Mouse (Mus musculus) right cerebral cortex, postnatal 10 days (tissue): ENCODE results near the gene Gm42372.
"Not testable (repeated sequence)": the region's sequence is repeated elsewhere in the genome, so short reads cannot be mapped to it uniquely, and the experiment has no call there.

Source experiments
- DNase-seq, 2 experiments: peaks; one replicate each; pipeline ENCODE4 v3.0.0; 2021; ENCODE audit warnings: low spot score in 2 of 2

Gm42372 gene

DNA sequence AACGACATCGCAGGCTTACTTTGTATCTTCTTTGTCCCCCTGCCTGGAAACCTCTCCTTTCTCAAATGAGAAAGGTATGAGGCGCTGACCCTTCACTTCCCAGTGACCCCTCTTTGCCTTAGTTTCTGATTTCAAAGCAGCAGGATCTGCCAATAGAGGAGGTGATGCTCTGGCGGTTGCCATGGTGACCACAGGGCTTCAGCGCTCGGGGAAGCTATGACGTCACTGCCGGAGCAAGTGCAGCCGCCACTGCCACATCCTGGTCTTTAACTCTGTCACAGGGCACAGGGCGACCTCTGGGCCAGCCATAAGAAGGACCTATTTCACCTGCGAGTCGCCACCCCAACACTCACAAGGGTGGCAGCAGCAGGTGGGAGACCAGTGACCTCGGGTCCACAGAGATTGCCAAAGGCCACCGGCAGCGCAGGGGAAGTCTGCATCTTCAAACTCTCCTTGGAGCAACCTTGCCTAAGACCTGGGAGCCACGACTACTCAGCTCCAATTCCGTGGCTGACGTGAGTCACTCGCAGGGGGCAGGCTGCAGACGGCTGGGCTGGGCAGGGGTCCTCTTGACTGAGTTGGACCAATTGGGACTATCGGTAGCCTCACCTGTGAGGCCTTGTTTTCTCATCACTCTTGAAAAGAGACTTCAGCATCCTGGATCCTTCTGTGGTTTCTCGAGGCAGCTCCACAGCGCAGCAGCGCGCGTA lies at the start of gene Gm42372:
Gene Gm42372, plus strand, starts transcription at position 228 of the 710 bp plus-strand sequence.
- DNase-seq, result peak; percentile 95 to 96

GRCm38 (mm10) chr7:16937312-16937711 lies 45.6 kb upstream of the Gm42372 start:
- peak; percentile 41 to 46 for DNase-seq

GRCm38 (mm10) chr7:16938117-16938791 lies 44.6 kb upstream of the Gm42372 start:
- DNase-seq, result peak; percentile 86 to 91

DNA sequence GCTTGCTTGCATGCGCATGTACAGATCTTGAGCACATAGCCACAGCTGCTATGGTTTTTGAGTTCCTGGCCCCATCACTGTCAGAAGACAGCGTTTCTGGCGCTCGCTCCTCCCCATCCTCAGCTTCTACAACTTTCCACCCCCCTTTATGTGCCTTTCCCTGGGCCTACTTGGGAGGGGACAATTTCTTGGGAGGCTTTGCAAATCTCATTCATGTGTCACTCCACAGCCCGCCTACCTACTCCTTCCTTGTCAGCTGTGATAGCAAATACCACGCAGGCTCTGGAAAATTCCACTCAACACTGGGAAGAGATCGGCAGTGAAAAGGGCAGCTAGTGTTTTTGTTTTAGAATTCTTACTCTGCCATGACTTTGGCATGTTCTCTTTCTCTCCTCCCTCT lies 42.6 kb upstream of the Gm42372 start:
- peak in 1 of 2 experiments; percentile 77 for DNase-seq

GRCm38 (mm10) chr7:16942861-16943260 lies 40.0 kb upstream of the Gm42372 start:
- DNase-seq, result no peak

GRCm38 (mm10) chr7:16944061-16944807 lies 38.7 kb upstream of the Gm42372 start, which contains the start of gene Pnmal2:
TSS of gene Pnmal2 (plus strand) at chr7:16944682.
- peak; percentile 95 for DNase-seq

- no peak for DNase-seq
Measured at GRCm38 (mm10) chr7:16944808-16945315, 38.0 kb upstream of the Gm42372 start.

GRCm38 (mm10) chr7:16945419-16945818 lies 37.5 kb upstream of the Gm42372 start:
- no peak for DNase-seq

DNA sequence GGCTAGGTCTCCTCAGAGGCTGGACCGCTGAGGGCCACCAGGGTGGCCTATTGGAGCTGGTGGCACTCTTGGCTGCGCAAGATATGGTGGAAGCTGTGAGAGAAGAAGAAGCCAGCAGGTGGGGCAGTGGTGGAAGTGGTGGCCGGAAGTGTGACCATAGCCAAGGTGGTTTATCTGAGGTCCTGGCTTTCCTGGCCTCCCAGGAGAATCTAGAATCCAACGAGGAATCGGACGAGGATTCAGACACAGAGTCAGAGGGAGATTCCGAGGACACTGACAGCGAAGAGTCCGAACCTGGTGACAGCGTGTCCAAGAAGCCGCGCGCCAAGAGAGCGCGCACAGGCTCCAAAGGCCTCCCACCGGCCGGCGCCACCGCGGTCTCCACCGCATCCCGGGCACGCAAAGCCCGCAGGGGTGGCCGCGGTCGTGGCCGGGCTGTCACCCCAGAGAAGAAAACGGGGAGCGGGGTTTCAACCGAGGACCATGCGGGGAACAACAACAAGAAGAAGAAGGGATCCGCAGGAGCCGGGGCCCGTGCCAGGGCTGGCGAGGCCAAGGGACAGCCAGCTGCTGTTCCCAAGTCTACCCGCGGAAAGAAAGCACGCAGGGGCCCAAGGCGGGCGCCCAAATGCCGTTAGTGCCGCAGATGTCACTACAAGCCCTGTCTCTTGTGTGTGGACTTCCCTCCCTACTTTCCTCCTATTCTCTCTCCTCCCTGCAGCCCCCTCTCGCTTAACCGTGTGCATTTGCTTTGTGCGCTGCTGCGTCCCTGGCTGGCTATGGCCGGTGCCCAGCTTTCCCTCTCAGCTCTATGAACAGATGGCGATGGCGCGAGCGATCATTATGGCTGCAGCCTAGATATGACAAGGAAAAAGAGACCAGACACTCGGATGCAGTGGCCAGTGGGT lies 36.2 kb upstream of the Gm42372 start:
- peak; percentile 64 to 70 for DNase-seq

DNA sequence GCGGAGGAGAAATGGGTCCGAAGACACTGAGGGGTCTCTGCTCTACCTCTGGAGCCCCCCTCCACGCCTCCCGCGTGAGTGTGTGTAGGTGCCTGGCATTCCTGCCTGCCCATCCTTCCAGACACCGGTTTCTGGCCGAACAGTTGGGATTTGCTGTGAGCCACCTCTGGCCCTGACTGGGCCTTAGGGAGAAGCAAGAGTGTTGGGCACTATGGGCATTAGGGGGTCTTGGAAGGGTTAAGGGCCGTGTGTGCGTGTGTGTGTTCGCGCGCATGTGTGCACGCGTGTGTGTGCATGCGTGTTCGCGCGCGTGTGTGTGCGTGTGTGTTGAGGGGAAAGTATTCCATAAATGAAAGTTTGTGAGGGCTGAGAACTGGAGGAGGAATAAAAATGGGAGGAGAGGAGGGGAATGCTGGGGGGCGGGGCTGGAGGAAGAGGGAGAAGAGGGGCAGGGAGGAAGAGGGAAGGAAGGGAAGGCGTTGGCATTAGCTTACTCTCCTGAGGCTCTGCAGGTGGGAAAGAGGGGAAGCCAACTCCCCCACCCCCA lies 35.5 kb upstream of the Gm42372 start:
- DNase-seq, result peak in 1 of 2 experiments; percentile 76

GRCm38 (mm10) chr7:16947959-16948361 lies 34.9 kb upstream of the Gm42372 start:
- DNase-seq, result peak; percentile 69 to 73

DNA sequence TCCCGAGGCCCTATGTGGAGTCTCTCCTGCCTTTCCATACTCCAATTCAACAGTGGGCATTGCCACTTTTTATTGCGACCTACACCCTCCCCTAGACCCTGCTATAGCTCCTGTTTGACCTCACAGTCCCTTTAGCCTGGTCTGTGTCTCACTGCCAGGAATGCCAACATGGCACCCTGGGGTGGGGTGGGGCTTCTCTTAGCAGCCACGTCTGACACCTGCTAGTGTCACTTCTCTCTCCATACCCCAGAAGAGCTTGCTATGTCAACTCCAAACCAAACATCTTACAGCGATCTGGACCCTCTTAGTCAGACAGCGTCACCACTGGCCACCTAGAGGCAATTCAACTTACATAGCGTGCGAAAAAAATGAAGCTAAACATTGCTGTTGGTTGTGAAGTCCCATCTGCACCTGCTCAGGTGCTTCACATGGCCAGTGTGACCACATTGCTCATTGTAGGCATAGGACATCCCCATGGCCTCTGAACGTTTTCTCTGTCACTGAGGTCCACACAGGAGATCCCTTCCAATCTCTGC lies 33.9 kb upstream of the Gm42372 start:
- DNase-seq, result no peak

GRCm38 (mm10) chr7:16949908-16950841 lies 32.7 kb upstream of the Gm42372 start:
- DNase-seq, result peak; percentile 88 to 91

DNA sequence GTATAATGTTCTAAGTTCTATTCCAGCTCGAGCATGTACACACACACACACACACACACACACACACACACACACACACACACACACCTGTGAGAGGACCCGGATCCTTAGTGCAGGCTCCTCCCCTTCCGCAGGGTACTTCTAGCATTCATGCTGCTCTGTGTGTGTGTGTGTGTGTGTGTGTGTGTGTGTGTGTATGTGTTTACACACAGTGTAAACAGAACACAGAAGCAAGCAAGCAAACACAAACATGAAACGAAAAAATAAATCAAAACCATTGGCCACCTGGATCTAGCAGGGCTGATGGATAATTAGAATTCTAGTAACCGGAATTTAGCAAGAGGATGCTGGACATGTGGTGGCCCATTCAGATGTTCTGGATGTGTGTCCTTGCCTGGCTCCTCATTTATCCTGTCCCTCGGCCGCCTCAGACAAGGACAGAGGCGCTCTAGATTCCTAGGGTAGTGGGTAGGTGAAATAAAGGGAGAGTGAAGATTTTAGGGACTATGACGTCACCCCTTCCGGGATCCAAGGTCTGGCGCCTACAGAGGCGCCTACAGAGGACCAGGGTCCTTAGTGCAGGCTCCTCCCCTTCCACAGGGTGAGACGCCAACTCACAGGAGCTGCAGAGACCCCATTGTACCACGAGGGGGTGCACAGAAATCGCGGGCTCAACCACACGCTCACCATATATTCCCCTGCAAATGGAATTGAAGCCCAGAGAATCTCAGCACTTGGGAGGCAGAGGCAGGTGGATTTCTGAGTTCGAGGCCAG lies 31.8 kb upstream of the Gm42372 start:
- peak; percentile 87 to 90 for DNase-seq

DNA sequence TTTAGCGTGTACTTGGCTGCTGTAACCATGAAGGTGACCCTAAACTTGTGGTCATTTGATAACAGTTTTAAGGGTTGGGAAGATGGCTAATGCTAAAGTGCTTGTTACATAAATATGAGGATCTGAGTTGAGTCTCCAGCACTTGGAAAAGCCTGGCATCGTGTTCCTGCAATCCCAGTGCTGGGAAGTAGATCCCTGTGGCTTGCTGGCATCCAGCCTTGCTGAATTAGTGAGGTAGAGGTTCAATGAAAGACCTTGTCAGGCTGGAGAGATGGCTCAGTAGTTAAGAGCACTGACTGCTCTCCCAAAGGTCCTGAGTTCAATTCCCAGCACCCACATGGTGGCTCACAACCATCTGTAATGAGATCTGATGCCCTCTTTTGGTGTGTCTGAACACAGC lies 29.1 kb upstream of the Gm42372 start:
- DNase-seq, result not testable (repeated sequence)

- DNase-seq, result no peak
Measured at GRCm38 (mm10) chr7:16955712-16956111, 27.2 kb upstream of the Gm42372 start.

DNA sequence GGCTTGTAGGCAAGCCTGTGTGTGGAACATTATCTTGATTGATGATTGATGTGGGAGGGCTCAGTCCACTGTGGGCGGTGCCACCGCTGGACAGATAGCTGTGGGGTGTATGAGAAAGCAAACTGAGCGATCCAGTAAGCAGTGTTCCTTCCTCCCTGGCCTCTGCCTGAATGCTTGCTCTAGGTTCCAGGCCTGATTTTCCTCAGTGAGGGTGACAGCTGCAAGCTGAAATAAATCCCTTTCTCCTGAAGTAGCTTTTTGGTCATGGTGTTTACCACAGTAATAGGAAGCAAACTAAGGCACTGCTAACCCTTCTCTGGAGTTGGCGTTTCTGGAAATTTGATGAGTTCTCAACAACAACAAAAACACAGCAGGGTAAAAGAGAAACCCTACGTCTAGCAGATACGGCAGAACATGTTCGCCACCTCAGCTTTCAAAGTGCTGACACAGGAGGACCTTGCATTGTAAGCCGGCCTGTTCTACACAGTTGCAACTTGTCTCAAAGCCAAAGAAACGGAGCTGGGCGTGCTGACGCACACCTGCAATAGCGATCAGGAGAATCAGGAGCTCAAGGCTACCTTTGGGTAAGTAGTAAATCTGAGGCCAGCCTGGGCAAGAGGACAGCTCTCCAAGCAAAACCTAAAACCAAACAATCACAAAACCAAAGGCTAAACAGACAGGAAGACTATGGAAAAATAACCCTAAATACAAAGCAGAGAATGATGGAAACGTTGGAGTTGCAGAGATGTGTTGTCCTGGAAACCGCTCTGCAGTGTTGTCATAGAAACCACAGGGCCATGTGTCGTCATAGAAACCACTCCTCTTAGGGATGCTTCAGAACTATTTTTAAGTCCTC lies 26.2 kb upstream of the Gm42372 start:
- peak; percentile 83 to 92 for DNase-seq
